Mouse (Mus musculus) limb, embryonic 14.5 days (tissue): ENCODE measurements around the gene BC037034. TPM values are rescaled to one million over a fixed set of nuclear protein-coding genes. Genes with fewer than 3 reads are reported as not detected.

Experiments
- ATAC-seq: fragments of 200-750 bp; cut with Nextera tagmentation; 2 replicates; pipeline ENCODE4 v1.8.0; 2017; ENCODE audit warnings: low read depth, moderate number of reproducible peaks, moderate TSS enrichment; ENCODE audit not compliant: low FRiP score
- DNase-seq: peaks from one replicate; pipeline ENCODE4 v3.0.0-alpha.2; 2015; ENCODE audit warnings: low spot score
- H3K27ac ChIP-seq: fragments of 300-500 bp; sonication (generic); replicated peaks from 2 replicates; pipeline ENCODE4 v1.5.1; 2014; ENCODE audit warnings: low read depth, mild to moderate bottlenecking, low read length, moderate library complexity, mixed read lengths
- H3K27me3 ChIP-seq: fragments of 300-500 bp; sonication (generic); 2 replicates; pipeline ENCODE4 v1.6.1; 2014; ENCODE audit warnings: low read length, mixed read lengths; ENCODE audit not compliant: control insufficient read depth, insufficient read depth
- H3K36me3 ChIP-seq: fragments of 300-500 bp; sonication (generic); 2 replicates; pipeline ENCODE4 v1.6.1; 2014; ENCODE audit warnings: mild to moderate bottlenecking, low read length, moderate library complexity, mixed read lengths; ENCODE audit not compliant: control insufficient read depth, insufficient read depth
- H3K4me1 ChIP-seq: fragments of 300-500 bp; sonication (generic); 2 replicates; pipeline ENCODE4 v1.6.1; 2014; ENCODE audit warnings: antibody characterized with exemption, low read length, mixed read lengths; ENCODE audit not compliant: control insufficient read depth, insufficient read depth
- H3K4me2 ChIP-seq: fragments of 300-500 bp; sonication (generic); replicated peaks from 2 replicates; pipeline ENCODE4 v1.6.1; 2014; ENCODE audit warnings: low read depth, mild to moderate bottlenecking, low read length, moderate library complexity; ENCODE audit not compliant: severe bottlenecking
- H3K4me3 ChIP-seq: fragments of 300-500 bp; sonication (generic); replicated peaks from 2 replicates; pipeline ENCODE4 v1.5.1; 2014; ENCODE audit warnings: low read length
- H3K9ac ChIP-seq: fragments of 300-500 bp; sonication (generic); 2 replicates; pipeline ENCODE4 v1.6.1; 2014; ENCODE audit warnings: mild to moderate bottlenecking, low read depth, low read length, moderate library complexity; ENCODE audit not compliant: severe bottlenecking
- H3K9me3 ChIP-seq: fragments of 300-500 bp; sonication (generic); 2 replicates; pipeline ENCODE4 v1.6.1; 2016; ENCODE audit warnings: low read length; ENCODE audit not compliant: control insufficient read depth
- POLR2A ChIP-seq: fragments of 200-500 bp; IDR thresholded peaks from 2 replicates; pipeline ENCODE4 v1.8.0; 2012; ENCODE audit warnings: inconsistent platforms, mild to moderate bottlenecking, moderate library complexity, borderline replicate concordance; ENCODE audit not compliant: insufficient read depth, insufficient read length; ENCODE audit errors: extremely low read depth
- WGBS: fragments of 180-500 bp; shearing (Covaris S2); extraction: QIAGEN DNeasy Blood & Tissue Kit; methylation state at CpG from one replicate; pipeline ENCODE4 v1.1.7; 2014; 5-methylcytosine and 5-hydroxymethylcytosine counted together
- polyA plus RNA-seq, 2 experiments: library from polyadenylated mRNA; depleted of rRNA in 1 of 2; stranded (reverse) in 1 of 2; unstranded in 1 of 2; fragments of >200 nt; fragmentation: Nextera tagmentation in 1 of 2; extraction: Ambion mirVana in 1 of 2; gene quantifications; 2 replicates each; pipeline versions ENCODE4 v1.2.1 to v1.2.3; 2012 to 2014

The BC037034 gene
- polyA plus RNA-seq, 2 experiments = 5.2 to 81.0 TPM

GRCm38 (mm10) chr5:138279585-138280424 is 16.0 kb upstream of the BC037034 start, which contains the start of the genes Gm43720, Gpc2 and Stag3:
TSS of gene Gm43720 (minus strand) at chr5:138279958.
TSS of gene Gpc2 (minus strand) at chr5:138280005.
TSS of gene Stag3 (plus strand) at chr5:138280240.
- Histone ChIP-seq H3K27me3 (no peaks in the 10 kb centered on the region), H3K27ac (0 out of 2 replicates have a peak within 1 kb of the TSS, but pooled peaks have one; percentile 28), H3K9me3 (peaks cover 6% of the 10 kb centered on the region; the same call in 1 of the 2 replicates), H3K4me3 (peak within 1 kb of the TSS; percentile 73), H3K9ac (peak within 1 kb of the TSS; percentile 79), H3K36me3 (peaks cover 27% of the 10 kb centered on the region), H3K4me1 (peaks cover 23% of the 10 kb centered on the region), H3K4me2 (peak within 1 kb of the TSS; percentile 69)
- peak; percentile 99 for DNase-seq
- TF ChIP-seq POLR2A = peak; percentile 59; the same call in 1 of the 2 replicates
- WGBS = under 1% methylated on average over 50 of the region's 56 CpGs
- ATAC-seq = peak; percentile 99

GRCm38 (mm10) chr5:138277994-138278393 is 14.2 kb upstream of the BC037034 start:
- Histone ChIP-seq H3K4me3 (no peak overlapping the region), H3K27ac (no peak overlapping the region), H3K36me3 (peaks cover 34% of the 10 kb centered on the region), H3K27me3 (no peaks in the 10 kb centered on the region), H3K9me3 (peaks cover 6% of the 10 kb centered on the region; the same call in 1 of the 2 replicates), H3K4me1 (peaks cover 23% of the 10 kb centered on the region), H3K9ac (no peak overlapping the region), H3K4me2 (no peak overlapping the region)
- TF ChIP-seq POLR2A = no peak
- 85% methylated on average over 7 of the region's 7 CpGs for WGBS
- DNase-seq (no peak), ATAC-seq (no peak)

GRCm38 (mm10) chr5:138275216-138276050 is 11.6 kb upstream of the BC037034 start:
- H3K9me3 ChIP-seq = peaks cover 2% of the 10 kb centered on the region; the same call in 1 of the 2 replicates
- peaks cover 35% of the 10 kb centered on the region for H3K4me1 ChIP-seq
- peak overlapping the region; percentile 37 for H3K4me2 ChIP-seq
- H3K36me3 ChIP-seq = peaks cover 34% of the 10 kb centered on the region
- H3K9ac ChIP-seq = peak overlapping the region; percentile 40
- ATAC-seq (no peak), DNase-seq (peak; percentile 25)
- 25% methylated on average over 41 of the region's 41 CpGs for WGBS
- no peak for TF ChIP-seq POLR2A
- no peak overlapping the region for H3K27ac ChIP-seq
- no peaks in the 10 kb centered on the region for H3K27me3 ChIP-seq
- peak overlapping the region; percentile 14 for H3K4me3 ChIP-seq

GRCm38 (mm10) chr5:138274186-138274585 is 10.4 kb upstream of the BC037034 start:
- WGBS = 80% methylated on average over 8 of the region's 8 CpGs
- H3K27me3 ChIP-seq = no peaks in the 10 kb centered on the region
- H3K4me2 ChIP-seq = no peak overlapping the region
- ATAC-seq (no peak), DNase-seq (no peak)
- no peaks in the 10 kb centered on the region for H3K9me3 ChIP-seq
- H3K4me3 ChIP-seq = no peak overlapping the region
- no peak overlapping the region for H3K27ac ChIP-seq
- H3K4me1 ChIP-seq = peaks cover 32% of the 10 kb centered on the region
- TF ChIP-seq POLR2A = no peak
- H3K9ac ChIP-seq = no peak overlapping the region
- peaks cover 34% of the 10 kb centered on the region for H3K36me3 ChIP-seq

- H3K36me3 ChIP-seq = peaks cover 25% of the 10 kb centered on the region
- H3K9me3 ChIP-seq = no peaks in the 10 kb centered on the region
- 2% methylated on average over 12 of the region's 12 CpGs for WGBS
- H3K27me3 ChIP-seq = no peaks in the 10 kb centered on the region
- H3K4me2 ChIP-seq = peak within 1 kb of the TSS; percentile 41
- peak within 1 kb of the TSS; percentile 15 for H3K4me3 ChIP-seq
- H3K27ac ChIP-seq = peak within 1 kb of the TSS; percentile 52; the same call in 1 of the 2 replicates
- H3K9ac ChIP-seq = peak within 1 kb of the TSS; percentile 48
- H3K4me1 ChIP-seq = peaks cover 21% of the 10 kb centered on the region
- ATAC-seq = peak; percentile 74
- TF ChIP-seq POLR2A = no peak
- peak; percentile 49 for DNase-seq
Observed at GRCm38 (mm10) chr5:138272409-138272923, 8.6 kb upstream of the BC037034 start, which contains the start of gene Gal3st4. TSS of gene Gal3st4 (minus strand) at chr5:138272840.
